Mouse (Mus musculus): ENCODE measurements at regions not wholly inside any gene's neighbourhood (a gene's known extent, or its start where the extent isn't known, plus 50 kb on each side); places are given as distances from the start of the nearest gene placed in this dataset.

DNA sequence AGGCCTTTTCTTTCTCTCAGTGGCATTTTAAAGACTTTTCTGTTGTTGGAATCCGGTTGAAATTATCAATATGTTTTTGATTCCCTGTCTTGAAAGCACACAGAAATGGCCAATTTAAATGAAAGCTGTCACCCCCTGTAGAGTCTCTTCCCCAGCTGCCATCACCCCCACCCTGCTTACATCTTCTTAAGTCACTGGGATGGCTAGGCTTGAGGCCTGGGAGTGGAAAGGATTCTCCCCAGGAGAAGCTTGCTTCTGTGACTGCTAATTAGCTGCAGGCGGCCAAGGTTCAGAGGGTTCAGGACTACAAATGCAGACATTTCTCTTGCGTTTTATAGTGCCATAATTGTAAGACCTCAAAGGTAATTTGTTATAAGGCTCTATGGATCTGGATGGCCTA lies 196.5 kb upstream of the Rasgrp1 start:
- H3K4me1 ChIP-seq, result peaks cover 11% of the 10 kb centered on the region; the same call in 1 of the 2 replicates
- DNase-seq (ENCODE audit: low spot score), result no peak
- peaks cover 4% of the 10 kb centered on the region; the same call in 1 of the 2 replicates for H3K27me3 ChIP-seq (ENCODE audit: low read depth, poor library complexity, severe bottlenecking)
- no peaks in the 10 kb centered on the region for H3K36me3 ChIP-seq
- no peak overlapping the region for H3K4me3 ChIP-seq
- no peak overlapping the region for H3K27ac ChIP-seq (replicated peaks)
- H3K9me3 ChIP-seq (replicated peaks), result no peaks in the 10 kb centered on the region
- WGBS, result 49% methylated on average over 3 of the region's 3 CpGs

DNA sequence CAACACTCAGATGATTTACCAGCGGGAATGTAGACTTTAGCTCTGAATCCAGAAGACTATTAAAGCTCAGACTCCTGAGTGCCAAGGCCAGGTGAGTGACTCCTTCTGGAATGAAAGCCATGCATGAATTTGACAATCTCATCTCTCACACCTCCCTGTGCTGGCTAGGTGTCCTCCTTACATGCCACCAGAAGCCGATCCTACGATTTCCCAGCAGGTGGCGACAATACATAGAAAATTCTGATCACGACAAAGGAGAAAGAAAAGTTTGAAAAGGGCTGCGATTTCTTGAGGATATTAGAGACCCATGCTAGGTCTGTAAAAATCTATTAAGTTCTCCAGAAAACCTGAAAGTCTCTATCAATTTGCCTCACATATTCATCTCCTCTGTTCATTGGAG lies 198.7 kb upstream of the Rasgrp1 start:
- 24% methylated on average over 6 of the region's 6 CpGs for WGBS
- H3K36me3 ChIP-seq, result no peaks in the 10 kb centered on the region
- H3K4me3 ChIP-seq, result no peak overlapping the region
- peaks cover 11% of the 10 kb centered on the region; the same call in 1 of the 2 replicates for H3K4me1 ChIP-seq
- H3K9me3 ChIP-seq (replicated peaks), result no peaks in the 10 kb centered on the region
- H3K27me3 ChIP-seq (ENCODE audit: low read depth, poor library complexity, severe bottlenecking), result peaks cover 8% of the 10 kb centered on the region
- no peak overlapping the region for H3K27ac ChIP-seq (replicated peaks)
- peak; percentile 56 for DNase-seq (ENCODE audit: low spot score)

DNA sequence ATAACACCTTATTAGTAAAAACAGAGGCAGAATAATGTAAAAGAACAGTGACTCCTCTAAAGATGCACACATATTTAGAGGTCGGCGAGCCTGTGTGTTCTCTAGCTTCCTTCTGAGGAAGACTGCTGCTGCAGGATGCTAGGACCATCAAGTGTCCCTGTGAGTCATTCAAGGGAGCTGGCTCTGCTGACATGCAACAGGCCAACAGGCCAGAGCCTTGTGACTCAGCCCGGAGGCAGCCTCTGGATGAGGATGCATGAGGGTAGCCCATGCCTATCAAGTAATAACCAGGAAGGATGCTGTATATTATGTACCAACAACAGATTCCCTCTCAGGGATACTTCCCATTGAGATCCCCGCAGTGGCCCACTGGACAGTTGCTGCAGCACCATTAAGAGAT lies 199.5 kb upstream of the Rasgrp1 start:
- H3K36me3 ChIP-seq, result no peaks in the 10 kb centered on the region
- H3K27me3 ChIP-seq (ENCODE audit: low read depth, poor library complexity, severe bottlenecking), result peaks cover 8% of the 10 kb centered on the region
- peaks cover 11% of the 10 kb centered on the region; the same call in 1 of the 2 replicates for H3K4me1 ChIP-seq
- H3K9me3 ChIP-seq (replicated peaks), result no peaks in the 10 kb centered on the region
- no peak for DNase-seq (ENCODE audit: low spot score)
- H3K4me3 ChIP-seq, result no peak overlapping the region
- 80% methylated on average over 4 of the region's 4 CpGs for WGBS
- no peak overlapping the region for H3K27ac ChIP-seq (replicated peaks)

DNA sequence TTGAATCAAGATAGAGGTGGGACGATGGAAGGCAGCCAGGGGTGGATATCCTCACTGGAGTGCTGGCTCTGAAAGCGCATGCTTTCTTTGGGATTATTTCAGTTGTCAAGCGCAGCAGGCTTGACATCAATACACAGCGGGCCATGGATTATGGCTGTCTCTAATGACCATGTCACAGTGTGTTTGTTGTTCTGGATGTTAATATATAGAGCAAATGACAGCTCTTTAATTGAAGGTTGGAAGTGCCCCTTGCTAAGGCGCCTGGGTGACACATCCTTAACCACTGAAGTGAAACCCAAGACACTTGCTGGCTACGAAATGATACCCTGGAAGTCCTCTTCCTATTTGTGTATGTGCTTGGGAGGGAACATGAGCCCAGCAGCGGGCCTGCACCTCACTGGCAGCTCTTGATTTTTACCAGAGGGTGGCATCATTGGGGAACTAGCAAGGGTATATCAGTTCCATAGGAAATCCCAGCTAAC lies 200.5 kb upstream of the Rasgrp1 start:
- no peaks in the 10 kb centered on the region for H3K36me3 ChIP-seq
- WGBS, result 71% methylated on average over 7 of the region's 7 CpGs
- no peak overlapping the region for H3K4me3 ChIP-seq
- DNase-seq (ENCODE audit: low spot score), result no peak
- H3K27me3 ChIP-seq (ENCODE audit: low read depth, poor library complexity, severe bottlenecking), result peaks cover 8% of the 10 kb centered on the region
- no peaks in the 10 kb centered on the region for H3K9me3 ChIP-seq (replicated peaks)
- peaks cover 16% of the 10 kb centered on the region for H3K4me1 ChIP-seq
- no peak overlapping the region for H3K27ac ChIP-seq (replicated peaks)

DNA sequence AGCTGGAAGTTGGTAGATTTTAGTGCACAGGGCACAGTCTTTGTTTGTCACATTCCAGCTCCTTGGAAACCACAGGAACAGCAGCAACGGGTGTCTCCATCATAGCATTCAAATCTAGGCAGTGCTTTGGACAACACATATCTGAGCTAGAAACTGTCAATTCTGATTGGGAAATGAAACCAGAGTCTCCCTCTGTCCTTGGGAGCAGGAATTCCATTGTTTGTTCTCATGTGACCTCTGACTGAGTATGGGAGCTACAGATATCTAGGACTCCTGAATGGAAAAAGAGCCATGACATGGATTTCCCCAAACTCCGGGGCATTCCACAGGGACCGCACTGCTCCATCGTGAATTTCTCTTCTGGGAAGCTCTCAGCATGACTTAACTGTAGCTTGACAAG lies 205.5 kb upstream of the Rasgrp1 start:
- peaks cover 6% of the 10 kb centered on the region for H3K4me1 ChIP-seq
- DNase-seq (ENCODE audit: low spot score), result no peak
- no peaks in the 10 kb centered on the region for H3K36me3 ChIP-seq
- peaks cover 4% of the 10 kb centered on the region; the same call in 1 of the 2 replicates for H3K27me3 ChIP-seq (ENCODE audit: low read depth, poor library complexity, severe bottlenecking)
- 73% methylated on average over 4 of the region's 4 CpGs for whole genome bisulfite sequencing
- no peaks in the 10 kb centered on the region for H3K9me3 ChIP-seq (replicated peaks)
- H3K27ac ChIP-seq (replicated peaks), result no peak overlapping the region
- no peak overlapping the region for H3K4me3 ChIP-seq

DNA sequence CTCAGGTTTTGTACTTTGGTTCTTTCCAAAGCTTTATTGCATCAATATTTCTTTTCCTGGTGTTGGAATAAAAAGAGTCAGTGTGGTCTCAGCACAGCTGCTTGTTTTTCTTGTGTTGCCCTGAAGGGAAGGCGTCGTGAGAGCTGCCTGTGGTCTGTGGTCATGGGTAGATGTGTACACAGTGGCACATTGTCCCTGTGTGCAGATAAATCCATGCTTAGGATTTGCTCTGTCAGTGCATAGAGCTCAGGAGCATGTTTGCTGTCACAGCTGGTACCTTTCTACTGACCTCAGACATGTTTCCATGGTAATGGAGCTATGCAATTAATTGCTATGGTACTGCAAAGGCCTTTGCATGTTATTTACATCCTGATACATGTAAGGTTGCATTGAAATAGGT lies 213.5 kb upstream of the Rasgrp1 start:
- H3K27me3 ChIP-seq (ENCODE audit: low read depth, poor library complexity, severe bottlenecking), result no peaks in the 10 kb centered on the region
- 74% methylated on average over 2 of the region's 2 CpGs for WGBS
- H3K9me3 ChIP-seq (replicated peaks), result no peaks in the 10 kb centered on the region
- H3K4me1 ChIP-seq, result peaks cover 9% of the 10 kb centered on the region; the same call in 1 of the 2 replicates
- no peaks in the 10 kb centered on the region for H3K36me3 ChIP-seq
- no peak overlapping the region for H3K27ac ChIP-seq (replicated peaks)
- DNase-seq (ENCODE audit: low spot score), result no peak
- H3K4me3 ChIP-seq, result no peak overlapping the region

DNA sequence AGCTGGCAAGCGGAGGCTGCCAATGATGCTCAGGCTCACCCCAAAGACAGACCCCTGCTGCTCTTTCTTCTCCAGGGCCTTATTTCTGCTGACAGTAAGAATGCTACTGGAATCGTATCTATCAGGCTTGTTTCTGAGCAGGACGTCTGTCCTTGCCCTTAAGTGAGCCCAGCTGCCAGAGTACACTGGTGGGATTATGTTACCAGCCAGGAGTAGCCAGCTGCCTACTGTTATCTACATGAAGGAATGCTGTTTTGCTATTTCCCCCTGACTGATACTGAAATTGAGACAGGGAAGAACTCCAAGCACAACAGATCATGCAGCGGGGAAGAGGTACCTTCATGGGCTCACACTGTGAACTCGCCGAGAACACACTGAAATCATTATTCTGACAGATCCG lies 228.2 kb upstream of the Rasgrp1 start:
- DNase-seq (ENCODE audit: low spot score), result peak; percentile 15
- Histone ChIP-seq H3K36me3 (no peaks in the 10 kb centered on the region), H3K27ac (replicated peaks) (no peak overlapping the region), H3K9me3 (replicated peaks) (no peaks in the 10 kb centered on the region), H3K4me1 (no peaks in the 10 kb centered on the region), H3K27me3 (ENCODE audit: low read depth, poor library complexity, severe bottlenecking) (no peaks in the 10 kb centered on the region), H3K4me3 (no peak overlapping the region)
- WGBS, result 78% methylated on average over 7 of the region's 7 CpGs

DNA sequence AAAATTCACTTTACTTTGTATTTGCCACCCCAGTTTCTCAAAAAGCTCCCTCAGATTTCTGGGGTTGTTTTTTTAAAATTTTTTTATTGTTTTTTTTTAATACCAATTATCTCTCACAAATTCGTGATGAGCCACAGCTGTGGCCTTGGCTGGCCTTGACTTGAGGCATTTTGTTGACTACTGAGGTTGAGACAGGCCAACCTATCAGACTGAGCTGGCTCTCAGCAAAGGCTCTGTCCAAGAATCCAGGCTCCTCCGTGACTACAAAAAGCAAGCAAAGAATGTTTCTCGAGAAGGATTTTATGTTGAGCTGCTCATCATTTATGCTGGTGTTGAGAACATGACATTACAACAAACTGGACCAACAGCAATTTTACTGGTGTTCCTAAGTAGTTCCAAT lies 244.6 kb upstream of the Rasgrp1 start:
- WGBS, result 92% methylated on average over 3 of the region's 3 CpGs
- H3K27me3 ChIP-seq (ENCODE audit: low read depth, poor library complexity, severe bottlenecking), result no peaks in the 10 kb centered on the region

DNA sequence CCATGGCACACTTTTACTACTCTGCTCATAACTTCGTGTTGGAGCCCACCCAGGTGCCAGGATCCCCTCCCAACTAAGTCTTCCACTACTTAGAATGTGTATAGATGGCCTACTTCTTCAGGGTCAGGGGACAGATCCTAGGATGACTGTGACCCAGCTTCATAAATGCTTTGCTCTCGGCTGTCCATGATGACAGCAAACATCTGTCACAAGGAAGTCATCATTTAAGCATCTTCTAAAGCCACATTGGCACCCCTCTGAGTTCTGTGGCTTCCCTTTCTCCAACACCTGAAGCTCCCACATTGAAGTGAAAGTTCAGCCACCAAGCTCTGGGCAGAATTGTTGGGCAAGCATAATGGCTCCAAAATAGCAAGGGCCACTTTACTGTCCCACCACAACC lies 252.2 kb upstream of the Rasgrp1 start:
- Histone ChIP-seq H3K4me3 (no peak overlapping the region), H3K27ac (replicated peaks) (no peak overlapping the region), H3K27me3 (ENCODE audit: low read depth, poor library complexity, severe bottlenecking) (no peaks in the 10 kb centered on the region), H3K9me3 (replicated peaks) (no peaks in the 10 kb centered on the region), H3K36me3 (no peaks in the 10 kb centered on the region), H3K4me1 (no peaks in the 10 kb centered on the region)
- 64% methylated on average over 2 of the region's 2 CpGs for WGBS
- no peak for DNase-seq (ENCODE audit: low spot score)

More for the DNA sequence above, 244.6 kb upstream of the Rasgrp1 start:
- no peak overlapping the region for H3K4me3 ChIP-seq
- no peak for DNase-seq (ENCODE audit: low spot score)
- H3K27ac ChIP-seq (replicated peaks), result no peak overlapping the region
- no peaks in the 10 kb centered on the region for H3K36me3 ChIP-seq
- no peaks in the 10 kb centered on the region for H3K9me3 ChIP-seq (replicated peaks)
- H3K4me1 ChIP-seq, result no peaks in the 10 kb centered on the region

DNA sequence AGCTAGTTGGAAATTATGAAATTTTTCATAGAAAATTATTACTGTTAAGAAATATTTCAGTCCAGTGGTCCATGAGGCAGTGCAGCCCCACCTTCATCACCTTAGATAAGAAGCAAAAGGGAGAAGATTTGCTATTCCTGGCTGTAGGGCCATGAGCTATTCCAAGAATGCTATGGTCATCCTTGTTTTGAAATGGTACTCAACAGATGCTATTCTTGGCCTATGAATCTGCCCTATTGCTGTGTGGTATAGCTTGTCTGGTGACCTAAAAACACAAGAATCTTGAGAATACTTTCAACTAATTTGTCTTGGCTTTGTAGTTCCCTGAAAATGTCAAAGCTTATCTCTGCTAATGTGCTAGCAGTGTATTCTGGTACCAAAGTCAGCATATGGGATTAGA lies 254.8 kb upstream of the Rasgrp1 start:
- Histone ChIP-seq H3K4me1 (no peaks in the 10 kb centered on the region), H3K27me3 (ENCODE audit: low read depth, poor library complexity, severe bottlenecking) (no peaks in the 10 kb centered on the region), H3K27ac (replicated peaks) (no peak overlapping the region), H3K9me3 (replicated peaks) (no peaks in the 10 kb centered on the region), H3K36me3 (no peaks in the 10 kb centered on the region), H3K4me3 (no peak overlapping the region)
- no peak for DNase-seq (ENCODE audit: low spot score)

DNA sequence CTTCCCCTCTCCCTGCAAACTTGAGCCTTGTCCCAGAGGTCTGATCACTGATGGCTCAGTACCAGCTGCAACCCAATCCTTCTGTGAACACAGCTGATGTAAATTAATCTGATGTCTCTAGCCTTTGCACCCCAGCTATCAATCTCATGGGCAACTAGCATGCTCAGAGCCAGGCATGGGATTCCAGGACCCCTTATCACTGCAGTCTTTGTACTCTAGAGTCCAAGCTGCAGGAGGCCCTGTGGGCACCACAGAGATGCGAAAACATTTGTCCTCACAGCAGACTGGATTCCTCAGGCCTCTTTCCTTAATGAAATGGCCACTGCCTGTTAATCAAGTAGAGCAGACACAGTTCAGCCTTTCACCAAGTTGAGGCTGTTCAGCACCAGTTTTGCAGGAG lies 272.0 kb upstream of the Rasgrp1 start:
- no peaks in the 10 kb centered on the region for H3K36me3 ChIP-seq
- no peaks in the 10 kb centered on the region for H3K27me3 ChIP-seq (ENCODE audit: low read depth, poor library complexity, severe bottlenecking)
- no peaks in the 10 kb centered on the region for H3K9me3 ChIP-seq (replicated peaks)
- WGBS, result 50% methylated on average over 1 of the region's 1 CpGs
- DNase-seq (ENCODE audit: low spot score), result no peak
- H3K4me3 ChIP-seq, result no peak overlapping the region
- H3K27ac ChIP-seq (replicated peaks), result peak overlapping the region; percentile 38; the same call in 1 of the 2 replicates
- H3K4me1 ChIP-seq, result no peaks in the 10 kb centered on the region

DNA sequence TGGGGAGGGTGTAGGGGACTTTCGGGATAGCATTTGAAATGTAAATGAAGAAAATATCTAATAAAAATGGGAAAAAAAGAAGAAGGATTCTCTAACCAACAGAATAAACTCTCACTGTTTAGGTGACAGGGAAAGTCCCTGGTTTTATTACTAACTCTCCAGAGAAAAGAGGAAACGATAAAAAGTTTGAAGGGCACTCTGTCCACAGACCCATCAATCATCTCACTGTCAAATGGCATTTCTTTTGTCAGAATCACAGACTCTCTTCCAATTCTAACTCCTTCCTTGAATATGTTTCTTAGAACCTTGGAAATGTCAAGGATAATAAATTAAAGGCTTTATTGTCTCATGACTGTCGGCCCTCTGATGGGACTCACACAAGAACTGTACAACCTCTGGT lies 275.3 kb upstream of the Rasgrp1 start:
- Histone ChIP-seq H3K36me3 (no peaks in the 10 kb centered on the region), H3K27ac (replicated peaks) (no peak overlapping the region), H3K4me1 (no peaks in the 10 kb centered on the region), H3K9me3 (replicated peaks) (no peaks in the 10 kb centered on the region), H3K4me3 (no peak overlapping the region), H3K27me3 (ENCODE audit: low read depth, poor library complexity, severe bottlenecking) (no peaks in the 10 kb centered on the region)
- 89% methylated on average over 3 of the region's 3 CpGs for WGBS
- no peak for DNase-seq (ENCODE audit: low spot score)

DNA sequence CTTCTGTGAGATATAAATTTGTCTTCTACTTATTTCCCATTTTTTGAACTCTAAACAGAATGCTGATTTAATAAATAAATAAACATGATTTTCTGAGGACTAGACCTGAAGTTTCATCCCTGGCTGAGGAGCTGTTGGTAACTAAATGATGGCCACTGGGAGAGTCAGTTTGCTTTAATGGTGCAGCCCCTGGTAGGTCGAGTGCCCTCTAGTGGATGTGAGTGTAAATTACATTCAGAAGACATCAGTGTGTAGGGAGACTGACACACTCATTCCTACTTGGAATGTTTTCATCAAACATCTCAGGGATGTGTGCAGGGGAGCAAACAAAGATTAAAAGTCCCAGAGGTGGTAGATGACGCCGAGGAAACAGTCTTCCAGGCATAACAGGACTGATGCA lies 281.2 kb upstream of the Rasgrp1 start:
- Histone ChIP-seq H3K4me1 (no peaks in the 10 kb centered on the region), H3K36me3 (no peaks in the 10 kb centered on the region), H3K27ac (replicated peaks) (no peak overlapping the region), H3K9me3 (replicated peaks) (no peaks in the 10 kb centered on the region), H3K4me3 (no peak overlapping the region), H3K27me3 (ENCODE audit: low read depth, poor library complexity, severe bottlenecking) (no peaks in the 10 kb centered on the region)
- WGBS, result 47% methylated on average over 3 of the region's 3 CpGs
- DNase-seq (ENCODE audit: low spot score), result no peak

DNA sequence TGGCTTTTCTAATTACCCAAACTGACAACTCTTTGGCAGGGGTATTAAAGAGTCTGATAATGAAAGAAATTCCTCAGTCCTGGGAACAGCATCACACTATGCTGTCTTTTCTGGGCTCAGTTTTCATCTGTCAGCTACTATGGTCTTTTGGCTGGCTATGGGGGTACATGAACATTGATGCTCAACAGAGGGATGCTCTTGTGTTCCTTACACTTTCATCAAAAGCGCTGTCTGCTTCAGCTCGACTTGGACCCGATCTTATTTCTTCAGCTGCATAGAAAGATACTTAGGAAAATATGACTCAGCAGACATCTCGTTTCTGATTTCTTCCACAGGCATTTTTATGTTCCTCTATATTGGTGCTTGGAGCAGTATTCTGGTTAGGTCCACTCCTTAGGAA lies 292.1 kb upstream of the Rasgrp1 start:
- H3K27me3 ChIP-seq (ENCODE audit: low read depth, poor library complexity, severe bottlenecking), result no peaks in the 10 kb centered on the region
- DNase-seq (ENCODE audit: low spot score), result no peak
- 92% methylated on average over 4 of the region's 4 CpGs for WGBS

More for the DNA sequence above, 292.1 kb upstream of the Rasgrp1 start:
- no peak overlapping the region for H3K4me3 ChIP-seq
- H3K36me3 ChIP-seq, result no peaks in the 10 kb centered on the region
- no peaks in the 10 kb centered on the region for H3K4me1 ChIP-seq
- H3K9me3 ChIP-seq (replicated peaks), result no peaks in the 10 kb centered on the region
- no peak overlapping the region for H3K27ac ChIP-seq (replicated peaks)

All from midbrain, embryonic 10.5 days (tissue).